Mouse (Mus musculus): ENCODE results near the gene Fbxw26. TPM values are rescaled to one million over a fixed set of nuclear protein-coding genes. Genes with fewer than 3 reads are reported as not detected.
"Not testable (repeated sequence)": the region's sequence is repeated elsewhere in the genome, so short reads cannot be mapped to it uniquely, and the experiment has no call there.

The Fbxw26 gene
- 0.19 TPM in 1 of 2 replicates, not detected in the other for polyA plus RNA-seq (2014; fragmentation: Nextera tagmentation; extraction: Ambion mirVana)

GRCm38 (mm10) chr9:109745989-109746388 is at the start of gene Fbxw26:
TSS of gene Fbxw26 (minus strand) at chr9:109746089.
- DNase-seq (ENCODE audit: low spot score); H3K4me1 ChIP-seq (replicated peaks; ENCODE audit: control insufficient read depth, insufficient read depth, low read length); H3K27me3 ChIP-seq (replicated peaks; ENCODE audit: control insufficient read depth, insufficient read depth, low read length); H3K4me2 ChIP-seq (ENCODE audit: low read length); H3K27ac ChIP-seq (ENCODE audit: low read depth); ATAC-seq (replicated peaks; ENCODE audit: low FRiP score, low TSS enrichment, low read depth); H3K36me3 ChIP-seq (ENCODE audit: control insufficient read depth, insufficient read depth, low read length); H3K9ac ChIP-seq (ENCODE audit: low read length); H3K9me3 ChIP-seq (ENCODE audit: control insufficient read depth, low read length); H3K4me3 ChIP-seq (ENCODE audit: low read depth, low read length): not testable (repeated sequence)
- 85% methylated on average over 3 of the region's 3 CpGs for WGBS

GRCm38 (mm10) chr9:109795221-109795620 is 49.3 kb upstream of the Fbxw26 start:
- no peaks in the 10 kb centered on the region for H3K9me3 ChIP-seq (ENCODE audit: control insufficient read depth, low read length)
- H3K36me3 ChIP-seq (ENCODE audit: control insufficient read depth, insufficient read depth, low read length), result no peaks in the 10 kb centered on the region
- no peak overlapping the region for H3K4me2 ChIP-seq (ENCODE audit: low read length)
- DNase-seq (ENCODE audit: low spot score) (no peak), ATAC-seq (replicated peaks; ENCODE audit: low FRiP score, low TSS enrichment, low read depth) (no peak)
- no peak overlapping the region for H3K4me3 ChIP-seq (ENCODE audit: low read depth, low read length)
- H3K27me3 ChIP-seq (replicated peaks; ENCODE audit: control insufficient read depth, insufficient read depth, low read length), result no peaks in the 10 kb centered on the region
- no peaks in the 10 kb centered on the region for H3K4me1 ChIP-seq (replicated peaks; ENCODE audit: control insufficient read depth, insufficient read depth, low read length)
- no peak overlapping the region for H3K9ac ChIP-seq (ENCODE audit: low read length)
- WGBS, result 67% methylated on average over 2 of the region's 2 CpGs
- no peak overlapping the region for H3K27ac ChIP-seq (ENCODE audit: low read depth)

- not testable (repeated sequence) for H3K36me3 ChIP-seq (ENCODE audit: control insufficient read depth, insufficient read depth, low read length); ATAC-seq (replicated peaks; ENCODE audit: low FRiP score, low TSS enrichment, low read depth); H3K27ac ChIP-seq (ENCODE audit: low read depth); H3K9ac ChIP-seq (ENCODE audit: low read length); H3K9me3 ChIP-seq (ENCODE audit: control insufficient read depth, low read length); H3K4me2 ChIP-seq (ENCODE audit: low read length); DNase-seq (ENCODE audit: low spot score); H3K4me3 ChIP-seq (ENCODE audit: low read depth, low read length); H3K4me1 ChIP-seq (replicated peaks; ENCODE audit: control insufficient read depth, insufficient read depth, low read length); H3K27me3 ChIP-seq (replicated peaks; ENCODE audit: control insufficient read depth, insufficient read depth, low read length)
- WGBS, result 80% methylated on average over 4 of the region's 4 CpGs
These were observed 44.7 kb upstream of the Fbxw26 start, which contains the start of gene Fbxw27 for GRCm38 (mm10) chr9:109790570-109790969. TSS of gene Fbxw27 (minus strand) at chr9:109790670.

- not testable (repeated sequence) for H3K9me3 ChIP-seq (ENCODE audit: control insufficient read depth, low read length); H3K4me2 ChIP-seq (ENCODE audit: low read length); DNase-seq (ENCODE audit: low spot score); H3K9ac ChIP-seq (ENCODE audit: low read length); H3K27ac ChIP-seq (ENCODE audit: low read depth); H3K4me3 ChIP-seq (ENCODE audit: low read depth, low read length); H3K27me3 ChIP-seq (replicated peaks; ENCODE audit: control insufficient read depth, insufficient read depth, low read length); ATAC-seq (replicated peaks; ENCODE audit: low FRiP score, low TSS enrichment, low read depth); H3K36me3 ChIP-seq (ENCODE audit: control insufficient read depth, insufficient read depth, low read length); H3K4me1 ChIP-seq (replicated peaks; ENCODE audit: control insufficient read depth, insufficient read depth, low read length)
- 79% methylated on average over 1 of the region's 1 CpGs for WGBS
These were observed 21.0 kb upstream of the Fbxw26 start for GRCm38 (mm10) chr9:109766841-109767240.

GRCm38 (mm10) chr9:109702600-109702999 is 43.3 kb downstream of the Fbxw26 start, which contains the start of gene Fbxw18:
TSS of gene Fbxw18 (minus strand) at chr9:109702700.
- not testable (repeated sequence) for H3K4me1 ChIP-seq (replicated peaks; ENCODE audit: control insufficient read depth, insufficient read depth, low read length); H3K9ac ChIP-seq (ENCODE audit: low read length); H3K36me3 ChIP-seq (ENCODE audit: control insufficient read depth, insufficient read depth, low read length); ATAC-seq (replicated peaks; ENCODE audit: low FRiP score, low TSS enrichment, low read depth); H3K27ac ChIP-seq (ENCODE audit: low read depth); DNase-seq (ENCODE audit: low spot score); H3K9me3 ChIP-seq (ENCODE audit: control insufficient read depth, low read length); H3K27me3 ChIP-seq (replicated peaks; ENCODE audit: control insufficient read depth, insufficient read depth, low read length); H3K4me3 ChIP-seq (ENCODE audit: low read depth, low read length); H3K4me2 ChIP-seq (ENCODE audit: low read length)
- 77% methylated on average over 4 of the region's 4 CpGs for WGBS

GRCm38 (mm10) chr9:109685299-109685698 is 60.6 kb downstream of the Fbxw26 start:
- Histone ChIP-seq H3K4me2 (ENCODE audit: low read length) (no peak overlapping the region), H3K9me3 (ENCODE audit: control insufficient read depth, low read length) (no peaks in the 10 kb centered on the region), H3K36me3 (ENCODE audit: control insufficient read depth, insufficient read depth, low read length) (no peaks in the 10 kb centered on the region), H3K27ac (ENCODE audit: low read depth) (no peak overlapping the region), H3K4me3 (ENCODE audit: low read depth, low read length) (no peak overlapping the region), H3K27me3 (replicated peaks; ENCODE audit: control insufficient read depth, insufficient read depth, low read length) (no peaks in the 10 kb centered on the region), H3K4me1 (replicated peaks; ENCODE audit: control insufficient read depth, insufficient read depth, low read length) (no peaks in the 10 kb centered on the region), H3K9ac (ENCODE audit: low read length) (no peak overlapping the region)
- peak; percentile 64 for DNase-seq (ENCODE audit: low spot score)
- WGBS, result 3% methylated on average over 1 of the region's 1 CpGs
- no peak for ATAC-seq (replicated peaks; ENCODE audit: low FRiP score, low TSS enrichment, low read depth)

Other genes with a start within 250 kb of the Fbxw26 start
- not detected in 2 replicates for gene Fbxw15, start 177.8 kb downstream of the Fbxw26 start, polyA plus RNA-seq (2014; fragmentation: Nextera tagmentation; extraction: Ambion mirVana)
- gene Fbxw24, start 120.0 kb downstream of the Fbxw26 start, polyA plus RNA-seq (2014; fragmentation: Nextera tagmentation; extraction: Ambion mirVana), result not detected in 2 replicates
- not detected in 2 replicates for gene Fbxw25, start 81.4 kb downstream of the Fbxw26 start, polyA plus RNA-seq (2014; fragmentation: Nextera tagmentation; extraction: Ambion mirVana)
- 0.11 and 0.12 TPM in 2 replicates for gene Fbxw18, start 43.4 kb downstream of the Fbxw26 start, polyA plus RNA-seq (2014; fragmentation: Nextera tagmentation; extraction: Ambion mirVana)
- not detected in 2 replicates for gene Fbxw27, start 44.6 kb upstream of the Fbxw26 start, polyA plus RNA-seq (2014; fragmentation: Nextera tagmentation; extraction: Ambion mirVana)
- 0.47 TPM in 1 of 2 replicates, not detected in the other for gene Spink8, start 66.2 kb upstream of the Fbxw26 start, polyA plus RNA-seq (2014; fragmentation: Nextera tagmentation; extraction: Ambion mirVana)
- gene Nme6, start 86.7 kb upstream of the Fbxw26 start, polyA plus RNA-seq (2014; fragmentation: Nextera tagmentation; extraction: Ambion mirVana), result 85.4 and 87.9 TPM in 2 replicates
- gene Camp, start 103.5 kb upstream of the Fbxw26 start, polyA plus RNA-seq (2014; fragmentation: Nextera tagmentation; extraction: Ambion mirVana), result 0.42 and 0.91 TPM in 2 replicates
- 33.0 and 35.5 TPM in 2 replicates for gene Cdc25a, start 129.5 kb upstream of the Fbxw26 start, polyA plus RNA-seq (2014; fragmentation: Nextera tagmentation; extraction: Ambion mirVana)
- 60.8 and 67.1 TPM in 2 replicates for gene Map4, start 185.4 kb upstream of the Fbxw26 start, polyA plus RNA-seq (2014; fragmentation: Nextera tagmentation; extraction: Ambion mirVana)